ENCODE assay signal across 28 mouse cellular contexts in the genomic region with DNA sequence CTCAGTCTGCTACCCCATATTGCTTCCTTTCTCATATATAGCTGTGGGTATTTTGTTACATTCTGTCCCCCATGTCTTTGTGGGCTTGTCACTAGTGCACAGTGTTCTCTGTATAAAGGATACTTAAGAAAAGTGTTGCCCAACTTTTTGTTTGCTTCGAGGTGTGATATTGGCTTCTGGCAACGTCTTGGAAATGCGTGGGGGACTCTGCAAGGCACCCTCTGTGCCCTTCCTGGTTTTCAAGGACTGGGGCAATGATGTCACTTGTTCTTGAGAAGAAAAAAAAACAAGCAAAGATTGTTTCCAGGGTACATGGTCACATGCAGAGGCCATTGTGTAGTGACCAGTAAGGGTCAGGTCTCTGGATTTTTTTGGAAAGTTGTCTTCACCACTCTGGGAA. TPM values are rescaled to one million over a fixed set of nuclear protein-coding genes. Genes with fewer than 3 reads are reported as not detected.
"Had no signal": no experiment of that assay in that cellular context is flagged by ENCODE, and none has a peak within 500 bp of the region (broad histone marks: within the 10 kb centered on the region; RNA-seq: fewer than 3 reads in every experiment).

No protein-coding gene starts in this region.

- H3K36me3 ChIP-seq: limb, embryonic 12.5 days; limb, embryonic 15.5 days; midbrain, embryonic 10.5 days; midbrain, embryonic 13.5 days; neural tube, embryonic 13.5 days; stomach, embryonic 15.5 days had no signal

- ATAC-seq: intestine, postnatal 0 days; liver, postnatal 0 days; midbrain, embryonic 13.5 days; midbrain, embryonic 16.5 days had no signal

- H3K9ac ChIP-seq: limb, embryonic 12.5 days; limb, embryonic 15.5 days; liver, embryonic 14.5 days; liver, postnatal 0 days; midbrain, embryonic 13.5 days; neural tube, embryonic 13.5 days; stomach, embryonic 15.5 days had no signal

- H3K4me2 ChIP-seq: limb, embryonic 12.5 days; limb, embryonic 15.5 days; liver, embryonic 11.5 days; midbrain, embryonic 13.5 days; neural tube, embryonic 13.5 days; stomach, embryonic 15.5 days had no signal

- DNase-seq: kidney, adult 2 months; kidney, postnatal 25 days; layer of hippocampus, adult 9-11 months; layer of hippocampus, postnatal 36 days; left cerebral cortex, postnatal 4 days; liver, postnatal 0 days; right cerebral cortex, adult 18-20 months; right cerebral cortex, postnatal 14 days; right cerebral cortex, postnatal 4 days; thymus, postnatal 25 days had no signal

- H3K27me3 ChIP-seq: limb, embryonic 12.5 days; limb, embryonic 15.5 days; midbrain, embryonic 13.5 days; neural tube, embryonic 13.5 days; stomach, embryonic 15.5 days had no signal

- H3K9me3 ChIP-seq: limb, embryonic 12.5 days; limb, embryonic 15.5 days; midbrain, embryonic 10.5 days; midbrain, embryonic 13.5 days; neural tube, embryonic 13.5 days; stomach, embryonic 15.5 days had no signal

- H3K27ac ChIP-seq: kidney, postnatal 0 days; layer of hippocampus, adult 2 months; left cerebral cortex, adult 2 months; limb, embryonic 12.5 days; limb, embryonic 15.5 days; liver, embryonic 14.5 days; midbrain, embryonic 10.5 days; midbrain, embryonic 13.5 days; neural tube, embryonic 13.5 days; stomach, embryonic 15.5 days had no signal

- H3K4me3 ChIP-seq: layer of hippocampus, adult 2 months; left cerebral cortex, adult 2 months; limb, embryonic 12.5 days; limb, embryonic 15.5 days; megakaryocyte, embryonic 14.5 days; midbrain, embryonic 10.5 days; midbrain, embryonic 13.5 days; myocyte; neural tube, embryonic 13.5 days; stomach, embryonic 15.5 days had no signal

- H3K4me1 ChIP-seq: limb, embryonic 15.5 days; midbrain, embryonic 13.5 days; neural tube, embryonic 13.5 days; stomach, embryonic 15.5 days had no signal

RNA-seq across cellular contexts. Expression of a gene that starts 29.6 kb away (rescaled TPM):
- total RNA-seq: layer of hippocampus, adult 2 months; layer of hippocampus, postnatal 36 days; left cerebral cortex, adult 2 months; left cerebral cortex, postnatal 14 days; monocyte, adult 5-6 weeks; neutrophil, adult 5-6 weeks had no signal
